Mouse (Mus musculus) forebrain, embryonic 11.5 days (tissue): Measurements from ENCODE around the gene Chic2. TPM values are rescaled to one million over a fixed set of nuclear protein-coding genes. Genes with fewer than 3 reads are reported as not detected.

ENCODE experiments used
- ATAC-seq: fragments of 200-750 bp; cut with Nextera tagmentation; replicated peaks from 2 replicates; pipeline ENCODE4 v1.8.0; 2017; ENCODE audit warnings: moderate TSS enrichment; ENCODE audit not compliant: low FRiP score
- DNase-seq: peaks from one replicate; pipeline ENCODE4 v3.0.0-alpha.2; 2017; ENCODE audit warnings: low spot score
- H3K27ac ChIP-seq: fragments of 300-500 bp; sonication (generic); 2 replicates; pipeline ENCODE4 v1.5.1; 2014; ENCODE audit warnings: low read depth, low read length
- H3K27me3 ChIP-seq: fragments of 300-500 bp; sonication (generic); 2 replicates; pipeline ENCODE4 v1.6.1; 2014; ENCODE audit warnings: mild to moderate bottlenecking, low read length, mixed read lengths; ENCODE audit not compliant: control insufficient read depth, insufficient read depth
- H3K36me3 ChIP-seq: fragments of 300-500 bp; sonication (generic); 2 replicates; pipeline ENCODE4 v1.6.1; 2014; ENCODE audit warnings: mild to moderate bottlenecking, low read length, moderate library complexity, mixed read lengths; ENCODE audit not compliant: control insufficient read depth, insufficient read depth
- H3K4me1 ChIP-seq: fragments of 300-500 bp; sonication (generic); replicated peaks from 2 replicates; pipeline ENCODE4 v1.6.1; 2014; ENCODE audit warnings: low read length, mixed read lengths; ENCODE audit not compliant: control insufficient read depth, insufficient read depth
- H3K4me2 ChIP-seq: fragments of 300-500 bp; sonication (generic); 2 replicates; pipeline ENCODE4 v1.6.1; 2014; ENCODE audit warnings: low read depth, mild to moderate bottlenecking, low read length, moderate library complexity, mixed read lengths; ENCODE audit not compliant: severe bottlenecking
- H3K4me3 ChIP-seq: fragments of 300-500 bp; sonication (generic); 2 replicates; pipeline ENCODE4 v1.5.1; 2014; ENCODE audit warnings: low read depth, low read length
- H3K9ac ChIP-seq: fragments of 300-500 bp; sonication (generic); 2 replicates; pipeline ENCODE4 v1.6.1; 2014; ENCODE audit warnings: low read length
- H3K9me3 ChIP-seq: fragments of 300-500 bp; sonication (generic); 2 replicates; pipeline ENCODE4 v1.6.1; 2016; ENCODE audit warnings: low read length, mixed read lengths; ENCODE audit not compliant: control insufficient read depth
- WGBS: fragments of 180-500 bp; shearing (Covaris S2); extraction: QIAGEN DNeasy Blood & Tissue Kit; methylation state at CpG from one replicate; pipeline ENCODE4 v1.1.7; 2014; 5-methylcytosine and 5-hydroxymethylcytosine counted together
- polyA plus RNA-seq: library from polyadenylated mRNA; unstranded; fragments of >200 nt; fragmentation: Nextera tagmentation; extraction: Ambion mirVana; gene quantifications from 2 replicates; pipeline ENCODE4 v1.2.1, GENCODE M21; 2014

Gene Chic2
- polyA plus RNA-seq, 1 experiment from 2014 or later: 42.3 TPM

DNA sequence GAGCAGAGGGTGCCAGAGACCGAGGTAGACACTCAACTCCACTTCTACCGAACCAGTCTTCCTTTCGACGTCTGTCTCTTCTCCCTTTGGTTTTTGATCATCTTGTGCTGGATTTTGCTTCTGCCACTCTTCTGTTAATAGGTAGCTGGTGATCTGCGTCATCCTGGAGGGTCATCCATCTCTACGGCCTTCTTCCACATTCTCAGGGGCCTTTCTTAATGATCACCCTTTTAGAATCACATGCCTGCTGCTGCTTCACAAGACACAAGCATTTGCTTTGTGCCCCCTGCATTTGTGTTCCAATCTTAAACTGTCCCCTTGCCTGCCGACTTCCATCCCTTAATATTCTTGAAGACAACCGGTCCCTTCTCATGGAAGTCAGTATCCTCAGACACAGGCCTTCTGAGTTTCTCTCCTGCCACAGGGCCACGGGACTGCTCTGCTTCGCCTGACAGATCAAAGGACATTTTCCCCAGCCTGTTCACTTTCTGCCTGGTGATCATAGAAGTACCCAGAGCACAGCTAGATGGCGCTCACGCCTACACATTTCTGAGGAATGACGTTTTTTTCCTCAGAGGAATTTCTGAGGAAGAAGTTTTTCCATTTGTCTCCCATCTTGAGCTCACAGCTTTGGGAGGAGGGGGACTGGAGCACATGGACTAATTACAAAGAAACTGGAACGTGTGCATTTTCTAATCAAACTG is 83.6 kb downstream of the Chic2 start:
- Histone ChIP-seq H3K9ac (no peak overlapping the region), H3K4me1 (no peaks in the 10 kb centered on the region), H3K27ac (no peak overlapping the region), H3K27me3 (peaks cover 14% of the 10 kb centered on the region), H3K36me3 (no peaks in the 10 kb centered on the region), H3K4me3 (no peak overlapping the region), H3K4me2 (no peak overlapping the region), H3K9me3 (no peaks in the 10 kb centered on the region)
- peak; percentile 51; the same call in 1 of the 2 replicates for ATAC-seq
- 25% methylated on average over 14 of the region's 14 CpGs for WGBS
- DNase-seq: peak; percentile 86

DNA sequence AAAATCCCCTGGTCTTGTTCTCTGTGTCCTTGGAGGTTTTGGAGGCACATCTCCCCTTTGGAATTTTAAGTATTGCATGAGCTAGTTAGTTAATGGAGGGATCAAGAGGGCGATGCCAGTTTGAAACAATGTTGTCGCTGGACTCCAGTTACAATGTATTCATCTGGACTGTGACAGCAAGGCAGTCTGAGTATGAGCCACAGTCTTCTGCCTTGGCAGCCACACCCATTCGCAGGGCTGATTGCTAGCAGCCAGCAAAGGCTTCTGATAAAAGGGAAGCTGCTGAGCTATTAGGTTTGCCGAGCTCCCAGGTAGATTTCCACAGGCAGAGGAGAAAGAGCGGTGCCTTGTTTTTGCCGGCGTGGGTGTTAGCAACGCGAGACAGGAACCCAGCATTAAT is 84.3 kb downstream of the Chic2 start:
- Histone ChIP-seq H3K4me3 (no peak overlapping the region), H3K27ac (no peak overlapping the region), H3K36me3 (no peaks in the 10 kb centered on the region), H3K4me1 (no peaks in the 10 kb centered on the region), H3K27me3 (peaks cover 14% of the 10 kb centered on the region), H3K4me2 (no peak overlapping the region), H3K9me3 (no peaks in the 10 kb centered on the region), H3K9ac (no peak overlapping the region)
- WGBS: 58% methylated on average over 9 of the region's 9 CpGs
- ATAC-seq: no peak
- DNase-seq: no peak

DNA sequence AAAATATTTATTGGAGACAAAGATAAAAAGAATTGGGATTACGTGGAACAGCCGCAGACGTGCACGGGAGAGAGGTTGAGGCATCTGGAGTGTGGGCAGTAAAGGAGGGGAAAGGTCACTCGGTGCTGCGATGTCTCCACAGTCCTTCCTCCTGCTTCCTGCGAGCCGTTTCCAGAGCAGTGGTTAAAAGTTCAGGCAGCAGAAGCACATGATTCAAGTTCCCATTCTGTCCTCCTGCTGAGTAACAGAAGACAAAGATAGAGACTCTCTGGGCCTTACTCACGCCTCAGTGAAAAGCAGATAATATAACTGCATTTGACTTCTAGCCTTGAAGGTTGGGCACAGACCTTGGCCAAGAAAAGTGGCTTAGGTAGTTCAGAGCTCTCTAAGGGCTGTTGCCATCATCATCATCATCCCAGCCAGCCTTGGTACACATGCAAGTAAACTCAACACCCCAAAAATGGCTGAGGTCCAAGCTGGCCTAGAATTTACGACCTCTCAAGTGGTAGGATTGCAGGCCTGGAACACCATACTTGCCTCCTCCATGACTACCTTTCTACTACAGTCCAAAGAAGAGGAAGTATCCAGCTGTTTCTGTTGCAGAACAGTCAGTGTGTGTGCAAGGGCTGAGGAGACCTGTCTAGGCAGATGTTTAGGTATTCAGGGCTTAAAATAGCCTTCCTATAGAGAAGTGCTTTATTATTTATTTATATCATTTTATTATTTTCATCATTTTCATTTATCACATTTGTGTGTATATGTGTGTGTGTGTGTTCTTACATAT is 87.1 kb downstream of the Chic2 start:
- no peak overlapping the region for H3K9ac ChIP-seq
- H3K36me3 ChIP-seq: no peaks in the 10 kb centered on the region
- H3K9me3 ChIP-seq: no peaks in the 10 kb centered on the region
- H3K4me1 ChIP-seq: no peaks in the 10 kb centered on the region
- no peak overlapping the region for H3K4me2 ChIP-seq
- ATAC-seq (no peak), DNase-seq (no peak)
- peaks cover 9% of the 10 kb centered on the region for H3K27me3 ChIP-seq
- no peak overlapping the region for H3K4me3 ChIP-seq
- WGBS: 67% methylated on average over 10 of the region's 10 CpGs
- no peak overlapping the region for H3K27ac ChIP-seq

DNA sequence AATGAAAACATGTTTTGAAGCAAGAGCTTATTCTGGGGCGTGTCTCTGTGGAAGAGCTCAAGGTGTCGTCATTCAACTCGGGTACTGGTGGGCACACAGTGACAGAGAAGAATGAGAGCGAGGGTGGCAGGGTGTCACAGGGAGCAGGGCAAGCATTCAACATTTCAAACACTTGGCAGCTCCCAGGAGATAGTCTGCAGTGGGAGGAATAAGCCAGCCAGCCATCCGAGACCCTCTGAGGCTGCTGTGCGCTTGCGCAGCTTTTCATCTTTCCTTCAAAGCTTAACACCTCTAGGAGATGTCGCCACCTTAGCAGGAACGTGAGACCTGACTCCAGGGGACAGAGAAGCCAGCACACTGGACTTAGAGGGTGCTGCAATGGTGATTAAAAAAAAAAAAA is 88.2 kb downstream of the Chic2 start:
- 58% methylated on average over 9 of the region's 9 CpGs for WGBS
- H3K36me3 ChIP-seq: no peaks in the 10 kb centered on the region
- H3K27me3 ChIP-seq: peaks cover 9% of the 10 kb centered on the region
- no peaks in the 10 kb centered on the region for H3K4me1 ChIP-seq
- no peak overlapping the region for H3K4me3 ChIP-seq
- no peak overlapping the region for H3K4me2 ChIP-seq
- H3K9me3 ChIP-seq: no peaks in the 10 kb centered on the region
- DNase-seq: no peak
- H3K9ac ChIP-seq: no peak overlapping the region
- ATAC-seq: no peak
- H3K27ac ChIP-seq: no peak overlapping the region

DNA sequence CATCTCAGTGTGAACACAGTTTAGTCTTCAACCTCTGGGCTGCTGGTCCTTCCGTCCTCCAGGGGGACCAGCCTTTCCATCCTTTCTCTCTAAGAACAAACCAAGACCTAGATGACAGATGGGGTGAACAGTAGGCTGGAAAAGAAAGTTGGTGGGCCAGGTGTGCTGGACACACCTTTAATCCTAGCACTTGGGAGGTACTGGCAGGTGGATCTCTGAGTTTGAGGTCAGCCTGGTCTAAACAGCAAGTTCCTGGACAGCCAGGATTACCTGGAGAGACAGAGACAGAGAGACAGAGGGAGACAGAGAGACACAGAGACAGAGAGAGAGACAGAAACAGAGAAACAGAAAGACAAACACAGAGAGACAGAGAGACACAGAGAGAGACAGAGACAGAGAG is 89.0 kb downstream of the Chic2 start:
- 85% methylated on average over 1 of the region's 1 CpGs for WGBS
- H3K4me2 ChIP-seq: no peak overlapping the region
- peaks cover 5% of the 10 kb centered on the region for H3K27me3 ChIP-seq

DNA sequence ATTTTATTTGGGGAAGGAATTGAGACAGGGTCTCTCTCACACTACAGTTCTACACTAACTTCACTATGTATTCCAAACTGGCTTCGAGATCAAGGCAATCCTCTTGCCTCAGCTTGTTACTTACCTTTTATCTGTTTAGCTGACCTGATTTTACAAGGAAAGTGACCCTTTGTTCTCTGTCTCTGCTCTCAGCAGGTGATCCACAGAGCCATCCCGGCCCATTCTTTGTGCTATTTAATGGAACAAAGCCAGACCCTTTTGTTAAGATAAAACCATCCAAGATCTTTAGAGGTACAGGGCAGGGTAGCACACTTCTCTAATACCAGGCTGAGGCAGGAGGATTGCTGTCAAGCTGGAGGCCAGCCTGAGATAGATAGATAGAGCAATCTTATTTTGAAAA is 91.6 kb downstream of the Chic2 start:
- H3K27ac ChIP-seq: no peak overlapping the region
- no peaks in the 10 kb centered on the region for H3K36me3 ChIP-seq
- no peak for DNase-seq
- no peak overlapping the region for H3K9ac ChIP-seq
- no peak overlapping the region for H3K4me2 ChIP-seq
- WGBS: 14% methylated on average over 2 of the region's 2 CpGs
- no peaks in the 10 kb centered on the region; the same call in 1 of the 2 replicates for H3K27me3 ChIP-seq
- no peak overlapping the region for H3K4me3 ChIP-seq
- H3K9me3 ChIP-seq: no peaks in the 10 kb centered on the region
- H3K4me1 ChIP-seq: no peaks in the 10 kb centered on the region
- no peak for ATAC-seq

More for the DNA sequence above, 89.0 kb downstream of the Chic2 start:
- Histone ChIP-seq H3K4me1 (no peaks in the 10 kb centered on the region), H3K9ac (no peak overlapping the region), H3K27ac (no peak overlapping the region), H3K9me3 (no peaks in the 10 kb centered on the region), H3K36me3 (no peaks in the 10 kb centered on the region), H3K4me3 (no peak overlapping the region)
- ATAC-seq (no peak), DNase-seq (no peak)

DNA sequence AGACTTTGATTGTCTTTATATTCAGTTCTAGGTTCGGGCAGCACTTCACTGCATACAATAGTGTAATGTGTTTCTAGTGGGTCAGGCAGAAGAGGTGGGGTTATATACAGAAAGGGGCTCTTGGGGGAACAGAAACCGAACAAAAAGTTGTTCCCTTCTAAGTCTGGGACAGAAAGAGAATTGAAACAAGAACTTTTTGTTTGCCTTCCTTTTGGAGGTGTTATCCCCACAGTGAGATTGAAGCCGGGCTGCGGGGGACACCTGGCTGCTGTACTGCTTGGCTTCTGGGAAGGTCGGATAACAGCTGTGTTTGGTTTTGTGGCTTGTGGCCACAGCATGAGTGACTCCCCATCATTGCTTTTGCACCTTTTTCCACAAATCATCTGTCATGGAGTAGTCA is 93.2 kb downstream of the Chic2 start:
- H3K4me3 ChIP-seq: no peak overlapping the region
- DNase-seq (no peak), ATAC-seq (no peak)
- H3K27me3 ChIP-seq: no peaks in the 10 kb centered on the region; the same call in 1 of the 2 replicates
- no peaks in the 10 kb centered on the region for H3K9me3 ChIP-seq
- H3K4me1 ChIP-seq: no peaks in the 10 kb centered on the region
- H3K27ac ChIP-seq: no peak overlapping the region
- H3K4me2 ChIP-seq: no peak overlapping the region
- no peaks in the 10 kb centered on the region for H3K36me3 ChIP-seq
- WGBS: 88% methylated on average over 5 of the region's 5 CpGs
- H3K9ac ChIP-seq: no peak overlapping the region

DNA sequence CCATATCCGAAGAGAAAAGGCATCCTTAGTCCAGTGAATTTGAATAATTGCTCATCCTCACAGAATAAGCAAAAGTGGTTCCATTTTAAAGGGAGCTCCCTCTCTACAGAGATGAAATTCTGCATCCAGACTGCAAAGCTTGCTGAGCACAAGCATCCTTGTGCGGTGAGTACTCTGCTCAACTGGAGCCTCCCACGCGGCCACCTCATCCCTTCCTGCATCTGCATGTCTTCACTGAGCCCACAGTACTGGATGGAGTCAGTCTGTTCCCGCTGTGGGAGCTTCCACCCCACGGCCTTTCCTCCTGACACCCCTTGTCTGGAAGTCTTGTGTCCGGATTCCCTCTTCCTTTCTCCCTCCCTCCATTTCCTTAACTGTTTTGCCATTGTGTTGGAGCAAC is 95.3 kb downstream of the Chic2 start:
- no peak for ATAC-seq
- H3K4me3 ChIP-seq: no peak overlapping the region
- no peak overlapping the region for H3K9ac ChIP-seq

More for the DNA sequence above, 95.3 kb downstream of the Chic2 start:
- WGBS: 76% methylated on average over 7 of the region's 7 CpGs
- no peak for DNase-seq
- Histone ChIP-seq H3K36me3 (no peaks in the 10 kb centered on the region), H3K4me2 (no peak overlapping the region), H3K9me3 (no peaks in the 10 kb centered on the region), H3K27me3 (no peaks in the 10 kb centered on the region; the same call in 1 of the 2 replicates), H3K4me1 (no peaks in the 10 kb centered on the region), H3K27ac (no peak overlapping the region)
